Mouse (Mus musculus) cerebellum, adult 9-10 months (tissue): ENCODE measurements at regions not wholly inside any gene's neighbourhood (a gene's known extent, or its start where the extent isn't known, plus 50 kb on each side); places are given as distances from the start of the nearest gene placed in this dataset.

Source experiments
- DNase-seq: peaks from one replicate; pipeline ENCODE4 v3.0.0; 2022

GRCm38 (mm10) chr12:49732351-49732750 is 347.4 kb downstream of the Gm43517 start:
- no peak for DNase-seq

GRCm38 (mm10) chr12:49737100-49737499 is 352.1 kb downstream of the Gm43517 start:
- no peak for DNase-seq

GRCm38 (mm10) chr12:49739960-49740740 is 355.2 kb downstream of the Gm43517 start:
- DNase-seq, result no peak

GRCm38 (mm10) chr12:49743402-49743801 is 358.4 kb downstream of the Gm43517 start:
- DNase-seq, result no peak

- no peak for DNase-seq
These were observed 362.1 kb downstream of the Gm43517 start for GRCm38 (mm10) chr12:49747081-49747480.

- no peak for DNase-seq
These were observed 373.4 kb downstream of the Gm43517 start for GRCm38 (mm10) chr12:49758391-49758790.

- DNase-seq, result no peak
These were observed 379.6 kb downstream of the Gm43517 start for GRCm38 (mm10) chr12:49764541-49764940.

GRCm38 (mm10) chr12:49808341-49808740 is 423.4 kb downstream of the Gm43517 start:
- no peak for DNase-seq

- DNase-seq, result no peak
These were observed 429.7 kb downstream of the Gm43517 start for GRCm38 (mm10) chr12:49814653-49815052.

GRCm38 (mm10) chr12:49827769-49828168 is 442.8 kb downstream of the Gm43517 start:
- DNase-seq, result no peak

GRCm38 (mm10) chr12:49828553-49828952 is 443.6 kb downstream of the Gm43517 start:
- no peak for DNase-seq

- peak; percentile 1 for DNase-seq
These were observed 445.7 kb downstream of the Gm43517 start for GRCm38 (mm10) chr12:49830665-49831064.

GRCm38 (mm10) chr12:49832118-49832847 is 447.3 kb downstream of the Gm43517 start:
- DNase-seq, result no peak

- DNase-seq, result no peak
These were observed 451.5 kb downstream of the Gm43517 start for GRCm38 (mm10) chr12:49836282-49837070.

- no peak for DNase-seq
These were observed 500.5 kb downstream of the Gm43517 start for GRCm38 (mm10) chr12:49885507-49885906.

- DNase-seq, result no peak
These were observed 502.3 kb downstream of the Gm43517 start for GRCm38 (mm10) chr12:49887246-49887645.

- no peak for DNase-seq
These were observed 512.8 kb downstream of the Gm43517 start for GRCm38 (mm10) chr12:49897768-49898167.

GRCm38 (mm10) chr12:49915691-49916090 is 530.7 kb downstream of the Gm43517 start:
- no peak for DNase-seq

- DNase-seq, result no peak
These were observed 536.6 kb downstream of the Gm43517 start for GRCm38 (mm10) chr12:49921608-49922007.

- DNase-seq, result no peak
These were observed 555.8 kb downstream of the Gm43517 start for GRCm38 (mm10) chr12:49940818-49941217.

- no peak for DNase-seq
These were observed 560.1 kb downstream of the Gm43517 start for GRCm38 (mm10) chr12:49944911-49945627.

GRCm38 (mm10) chr12:49945628-49946220 is 560.8 kb downstream of the Gm43517 start:
- DNase-seq, result no peak
